Mouse (Mus musculus): ENCODE results near the gene Gja10. TPM values are rescaled to one million over a fixed set of nuclear protein-coding genes. Genes with fewer than 3 reads are reported as not detected.

Gja10 gene
- not detected for polyA plus RNA-seq (2014; fragmentation: Illumina TruSeq; extraction: RNeasy Lipid Tissue Mini Kit (QIAGEN cat#74804))

GRCm38 (mm10) chr4:32602660-32603059 lies at the start of gene Gja10:
Gene Gja10, minus strand, starts transcription at chr4:32602760.

GRCm38 (mm10) chr4:32615034-32615881 lies 12.7 kb upstream of the Gja10 start, which contains the start of gene Casp8ap2:
Gene Casp8ap2, plus strand, starts transcription at chr4:32615451.

Other genes starting within 250 kb of the Gja10 start
- gene Casp8ap2, start 12.7 kb upstream of the Gja10 start, polyA plus RNA-seq (2014; fragmentation: Illumina TruSeq; extraction: RNeasy Lipid Tissue Mini Kit (QIAGEN cat#74804)): 48.4 TPM
- 25.5 TPM for gene Mdn1, start 54.4 kb upstream of the Gja10 start, polyA plus RNA-seq (2014; fragmentation: Illumina TruSeq; extraction: RNeasy Lipid Tissue Mini Kit (QIAGEN cat#74804))
- 103 TPM for gene Lyrm2, start 197.5 kb upstream of the Gja10 start, polyA plus RNA-seq (2014; fragmentation: Illumina TruSeq; extraction: RNeasy Lipid Tissue Mini Kit (QIAGEN cat#74804))